In genomic region chr8:122350309-122351089, GRCm38 (mm10) we compare ENCODE assay signal across 28 mouse cellular contexts. TPM values are rescaled to one million over a fixed set of nuclear protein-coding genes. Genes with fewer than 3 reads are reported as not detected.
DNase-seq lines count a peak whose midpoint lies in the region; ATAC-seq and TF ChIP-seq lines count a peak whose summit lies in the region.
"Had no signal": no experiment of that assay in that cellular context is flagged by ENCODE, and none has a peak within 500 bp of the region (broad histone marks: within the 10 kb centered on the region; RNA-seq: fewer than 3 reads in every experiment).

No protein-coding gene starts in this region.

- H3K9ac ChIP-seq in embryonic facial prominence, embryonic 11.5 days (replicated peaks; ENCODE audit: low read length) = no peak overlapping the region
- no peak overlapping the region for H3K9ac ChIP-seq in hindbrain, embryonic 11.5 days (ENCODE audit: low read depth, low read length)
- no peak overlapping the region for H3K9ac ChIP-seq in hindbrain, postnatal 0 days (replicated peaks; ENCODE audit: low read length)
- 0 out of 2 replicates have a peak overlapping the region, but pooled peaks have one; percentile 6 for H3K9ac ChIP-seq in midbrain, embryonic 12.5 days (replicated peaks)
- H3K9ac ChIP-seq: kidney, embryonic 15.5 days; limb, embryonic 12.5 days; neural tube, embryonic 15.5 days had no signal

- TF ChIP-seq POLR2A in brain, embryonic 14.5 days (IDR thresholded peaks at IDR 0.05; ENCODE audit: borderline replicate concordance, extremely low read depth, insufficient read depth, insufficient read length, poor library complexity, severe bottlenecking) = no peak

- TF ChIP-seq CTCF in hindbrain, postnatal 0 days (IDR thresholded peaks at IDR 0.05; ENCODE audit: low read depth) = no peak
- TF ChIP-seq CTCF in brain, embryonic 14.5 days (IDR thresholded peaks at IDR 0.05; ENCODE audit: borderline replicate concordance, extremely low read depth, insufficient read depth, insufficient read length) = no peak

- H3K36me3 ChIP-seq in embryonic facial prominence, embryonic 11.5 days (replicated peaks; ENCODE audit: control insufficient read depth, insufficient read depth, low read depth, low read length) = no peaks in the 10 kb centered on the region
- no peaks in the 10 kb centered on the region for H3K36me3 ChIP-seq in embryonic facial prominence, embryonic 10.5 days (replicated peaks)
- no peaks in the 10 kb centered on the region for H3K36me3 ChIP-seq in hindbrain, embryonic 11.5 days (ENCODE audit: control insufficient read depth, insufficient read depth, low read length)
- H3K36me3 ChIP-seq in hindbrain, postnatal 0 days (ENCODE audit: insufficient read depth, low read length) = no peaks in the 10 kb centered on the region
- no peaks in the 10 kb centered on the region for H3K36me3 ChIP-seq in midbrain, embryonic 12.5 days
- H3K36me3 ChIP-seq: kidney, embryonic 15.5 days; limb, embryonic 12.5 days; neural tube, embryonic 15.5 days had no signal

- 29% methylated on average over 11 of the region's 11 CpGs for WGBS in embryonic facial prominence, embryonic 11.5 days
- WGBS in embryonic facial prominence, embryonic 10.5 days = 33% methylated on average over 11 of the region's 11 CpGs
- WGBS in hindbrain, embryonic 11.5 days = 27% methylated on average over 11 of the region's 11 CpGs
- 34% methylated on average over 11 of the region's 11 CpGs for WGBS in hindbrain, postnatal 0 days
- WGBS in midbrain, embryonic 12.5 days = 25% methylated on average over 11 of the region's 11 CpGs

- H3K4me3 ChIP-seq in embryonic facial prominence, embryonic 11.5 days (ENCODE audit: low read depth, low read length) = no peak overlapping the region
- H3K4me3 ChIP-seq in embryonic facial prominence, embryonic 10.5 days = no peak overlapping the region
- H3K4me3 ChIP-seq in hindbrain, embryonic 11.5 days (ENCODE audit: low read depth, low read length) = no peak overlapping the region
- H3K4me3 ChIP-seq in hindbrain, postnatal 0 days (ENCODE audit: low read length) = no peak overlapping the region
- no peak overlapping the region for H3K4me3 ChIP-seq in midbrain, embryonic 12.5 days
- H3K4me3 ChIP-seq: gastrocnemius, adult 2 months; kidney, embryonic 15.5 days; limb, embryonic 12.5 days; neural tube, embryonic 15.5 days had no signal

- H3K27me3 ChIP-seq in embryonic facial prominence, embryonic 11.5 days (ENCODE audit: control insufficient read depth, insufficient read depth, low read length) = no peaks in the 10 kb centered on the region
- H3K27me3 ChIP-seq in embryonic facial prominence, embryonic 10.5 days (replicated peaks; ENCODE audit: low read depth, poor library complexity, severe bottlenecking) = peaks cover 59% of the 10 kb centered on the region
- no peaks in the 10 kb centered on the region; the same call in 1 of the 2 replicates for H3K27me3 ChIP-seq in hindbrain, embryonic 11.5 days (ENCODE audit: control insufficient read depth, insufficient read depth, low read length)
- no peaks in the 10 kb centered on the region for H3K27me3 ChIP-seq in hindbrain, postnatal 0 days (ENCODE audit: insufficient read depth, low read length)
- H3K27me3 ChIP-seq in midbrain, embryonic 12.5 days = peaks cover 62% of the 10 kb centered on the region

- H3K9me3 ChIP-seq in embryonic facial prominence, embryonic 11.5 days (replicated peaks; ENCODE audit: control insufficient read depth, low read length) = no peaks in the 10 kb centered on the region
- no peaks in the 10 kb centered on the region for H3K9me3 ChIP-seq in embryonic facial prominence, embryonic 10.5 days
- H3K9me3 ChIP-seq in hindbrain, embryonic 11.5 days (ENCODE audit: control insufficient read depth, low read length) = no peaks in the 10 kb centered on the region
- H3K9me3 ChIP-seq in hindbrain, postnatal 0 days (ENCODE audit: low read length) = no peaks in the 10 kb centered on the region
- no peaks in the 10 kb centered on the region for H3K9me3 ChIP-seq in midbrain, embryonic 12.5 days
- H3K9me3 ChIP-seq: kidney, embryonic 15.5 days; limb, embryonic 12.5 days; megakaryocyte, embryonic 14.5 days; neural tube, embryonic 15.5 days had no signal

- ATAC-seq in embryonic facial prominence, embryonic 11.5 days (replicated peaks; ENCODE audit: insufficient number of reproducible peaks, low FRiP score, low TSS enrichment, low read depth) = no peak
- peak; percentile 56; the same call in 1 of the 2 replicates for ATAC-seq in hindbrain, embryonic 11.5 days (ENCODE audit: low FRiP score)
- no peak for ATAC-seq in hindbrain, postnatal 0 days
- ATAC-seq in midbrain, embryonic 12.5 days (ENCODE audit: low FRiP score, low read depth) = peak; percentile 69
- ATAC-seq: activated CD4-positive, CD25-positive, alpha-beta regulatory T cell, adult 4 months; CD4-positive, CD25-positive, alpha-beta regulatory T cell, adult 4 months had no signal

- H3K4me2 ChIP-seq in embryonic facial prominence, embryonic 11.5 days (ENCODE audit: low read depth, low read length) = no peak overlapping the region
- H3K4me2 ChIP-seq in hindbrain, embryonic 11.5 days (replicated peaks; ENCODE audit: low read depth, low read length) = no peak overlapping the region
- no peak overlapping the region for H3K4me2 ChIP-seq in hindbrain, postnatal 0 days (ENCODE audit: low read depth, low read length)
- H3K4me2 ChIP-seq in midbrain, embryonic 12.5 days (replicated peaks) = peak overlapping the region; percentile 14
- H3K4me2 ChIP-seq: kidney, embryonic 15.5 days; limb, embryonic 12.5 days; neural tube, embryonic 15.5 days had no signal

- peak; percentile 20 for DNase-seq in embryonic facial prominence, embryonic 11.5 days (ENCODE audit: low spot score)
- DNase-seq in embryonic facial prominence, embryonic 10.5 days (ENCODE audit: low spot score) = no peak
- no peak for DNase-seq in hindbrain, embryonic 11.5 days (ENCODE audit: low spot score)
- no peak for DNase-seq in hindbrain, postnatal 0 days (ENCODE audit: low spot score)
- peak; percentile 69 for DNase-seq in brain, embryonic 14.5 days (ENCODE audit: low read depth)
- no peak for DNase-seq in layer of hippocampus, postnatal 14 days (ENCODE audit: low spot score in 2 of 2)
- no peak for DNase-seq in thymus, postnatal 25 days
- DNase-seq: cerebellum, adult 11 months; cerebellum, postnatal 25 days; gastrocnemius, adult 2 months; heart, postnatal 4 days; lung, adult 2 months; right cerebral cortex, postnatal 25 days had no signal

- H3K4me1 ChIP-seq in embryonic facial prominence, embryonic 11.5 days (ENCODE audit: control insufficient read depth, insufficient read depth, low read length) = no peaks in the 10 kb centered on the region
- H3K4me1 ChIP-seq in embryonic facial prominence, embryonic 10.5 days = peaks cover 19% of the 10 kb centered on the region
- H3K4me1 ChIP-seq in hindbrain, embryonic 11.5 days (replicated peaks; ENCODE audit: control insufficient read depth, insufficient read depth, low read length) = no peaks in the 10 kb centered on the region
- peaks cover 5% of the 10 kb centered on the region; the same call in 1 of the 2 replicates for H3K4me1 ChIP-seq in hindbrain, postnatal 0 days (ENCODE audit: insufficient read depth, low read length)
- peaks cover 17% of the 10 kb centered on the region for H3K4me1 ChIP-seq in midbrain, embryonic 12.5 days

- no peak overlapping the region for H3K27ac ChIP-seq in embryonic facial prominence, embryonic 11.5 days (replicated peaks; ENCODE audit: low read depth, low read length)
- no peak overlapping the region for H3K27ac ChIP-seq in embryonic facial prominence, embryonic 10.5 days (replicated peaks)
- H3K27ac ChIP-seq in hindbrain, embryonic 11.5 days (ENCODE audit: low read depth, low read length) = no peak overlapping the region
- no peak overlapping the region for H3K27ac ChIP-seq in hindbrain, postnatal 0 days
- H3K27ac ChIP-seq in midbrain, embryonic 12.5 days (replicated peaks) = no peak overlapping the region; the same call in 1 of the 2 replicates
- H3K27ac ChIP-seq: gastrocnemius, adult 2 months; kidney, embryonic 15.5 days; limb, embryonic 12.5 days; neural tube, embryonic 15.5 days had no signal

RNA-seq across cellular contexts. Expression of gene Trhr2, which starts 10.0 kb away (rescaled TPM):
- not detected in 2 replicates for polyA plus RNA-seq in embryonic facial prominence, embryonic 11.5 days (2014; fragmentation: Nextera tagmentation; extraction: Ambion mirVana)
- polyA plus RNA-seq in embryonic facial prominence, embryonic 10.5 days (2016; fragmentation: Nextera tagmentation; extraction: Ambion mirVana) = not detected in 2 replicates
- polyA plus RNA-seq in hindbrain, embryonic 11.5 days (2014; fragmentation: Nextera tagmentation; extraction: Ambion mirVana) = 0.11 and 0.25 TPM in 2 replicates
- 2.0 and 3.2 TPM in 2 replicates for total RNA-seq in hindbrain, postnatal 0 days (2014; rRNA removed)
- 0.45 and 0.57 TPM in 2 replicates for polyA plus RNA-seq in hindbrain, postnatal 0 days (2015; fragmentation: Nextera tagmentation; extraction: Ambion mirVana)
- polyA plus RNA-seq in brain, embryonic 14.5 days (2012; rRNA removed) = 0.09 and 0.10 TPM in 2 replicates
- not detected in 2 replicates for polyA plus RNA-seq in midbrain, embryonic 12.5 days (2016; fragmentation: Nextera tagmentation; extraction: Ambion mirVana)
- total RNA-seq in layer of hippocampus, postnatal 14 days (2021) = under 1 TPM; 0.76 to 0.81 TPM
- total RNA-seq: adrenal gland, postnatal 14 days; ES-E14; gastrocnemius, adult 2 months; granulocyte monocyte progenitor cell, adult 5-6 weeks; heart, postnatal 4 days had no signal
- polyA plus RNA-seq: activated CD4-positive, CD25-positive, alpha-beta regulatory T cell, adult 4 months; CD4-positive, CD25-positive, alpha-beta regulatory T cell, adult 4 months; heart, embryonic 14.5 days; intestine, embryonic 16.5 days; kidney, embryonic 15.5 days; large intestine, adult 2 months; limb, embryonic 12.5 days; lung, adult 2 months; spleen, adult 2 months; stomach, embryonic 14.5 days had no signal

RNA-seq across cellular contexts. Expression of gene Zc3h18, which starts 25.9 kb away (rescaled TPM):
- polyA plus RNA-seq in embryonic facial prominence, embryonic 11.5 days (2014; fragmentation: Nextera tagmentation; extraction: Ambion mirVana) = 39.3 and 40.1 TPM in 2 replicates
- polyA plus RNA-seq in embryonic facial prominence, embryonic 10.5 days (2016; fragmentation: Nextera tagmentation; extraction: Ambion mirVana) = 81.8 and 82.5 TPM in 2 replicates
- polyA plus RNA-seq in hindbrain, embryonic 11.5 days (2014; fragmentation: Nextera tagmentation; extraction: Ambion mirVana) = 38.4 and 38.6 TPM in 2 replicates
- total RNA-seq in hindbrain, postnatal 0 days (2014; rRNA removed) = 24.4 and 25.6 TPM in 2 replicates
- polyA plus RNA-seq in hindbrain, postnatal 0 days (2015; fragmentation: Nextera tagmentation; extraction: Ambion mirVana) = 25.2 and 25.3 TPM in 2 replicates
- polyA plus RNA-seq in brain, embryonic 14.5 days (2012; rRNA removed) = 44.5 and 51.8 TPM in 2 replicates
- 68.3 and 74.0 TPM in 2 replicates for polyA plus RNA-seq in midbrain, embryonic 12.5 days (2016; fragmentation: Nextera tagmentation; extraction: Ambion mirVana)
- 10 to 100 TPM; 35.4 to 39.2 TPM for total RNA-seq in layer of hippocampus, postnatal 14 days (2021)

Comparison
In these comparisons a context has a peak if more than half of its experiments do, and no peak if none do; other contexts are left out.
1. ATAC-seq: peak in hindbrain, embryonic 11.5 days (single experiment) and midbrain, embryonic 12.5 days (single experiment); none in embryonic facial prominence, embryonic 11.5 days (single experiment) and hindbrain, postnatal 0 days (single experiment).
2. DNase-seq: peak in embryonic facial prominence, embryonic 11.5 days (single experiment) and brain, embryonic 14.5 days (single experiment); none in embryonic facial prominence, embryonic 10.5 days (single experiment), hindbrain, embryonic 11.5 days (single experiment), hindbrain, postnatal 0 days (single experiment), layer of hippocampus, postnatal 14 days (0 of 2) and thymus, postnatal 25 days (single experiment).